Mouse (Mus musculus) CH12.LX (cell line): ENCODE data around the gene Anapc16.

Source experiments
- BHLHE40 ChIP-seq: IDR thresholded peaks from 2 replicates; pipeline ENCODE4 v1.6.1; 2011; ENCODE audit warnings: mild to moderate bottlenecking, low read depth, low read length, improper control_type of control experiment
- CTCF ChIP-seq, 2 experiments: IDR thresholded peaks in 1 of 2; conservative IDR thresholded peaks in 1 of 2; 2 replicates each; pipeline ENCODE4 v1.5.1; 2011 to 2012; ENCODE audit warnings: low read depth in 2 of 2, low read length in 2 of 2, improper control_type of control experiment in 1 of 2, inconsistent platforms in 1 of 2, mild to moderate bottlenecking in 1 of 2, moderate library complexity in 1 of 2
- JUN ChIP-seq: IDR thresholded peaks from 2 replicates; pipeline ENCODE4 v1.6.1; 2011; ENCODE audit warnings: low read depth, mild to moderate bottlenecking, low read length, improper control_type of control experiment, moderate library complexity; ENCODE audit not compliant: insufficient read depth
- MAFK ChIP-seq: IDR thresholded peaks from 2 replicates; pipeline ENCODE4 v1.6.1; 2011; ENCODE audit warnings: low read length, improper control_type of control experiment; ENCODE audit not compliant: insufficient replicate concordance
- MAZ ChIP-seq: IDR thresholded peaks from 2 replicates; pipeline ENCODE4 v1.6.1; 2012; ENCODE audit warnings: low read depth, mild to moderate bottlenecking, inconsistent platforms, low read length, improper control_type of control experiment, moderate library complexity
- MYC ChIP-seq: IDR thresholded peaks from 2 replicates; pipeline ENCODE4 v1.6.1; 2011; ENCODE audit warnings: low read depth, mild to moderate bottlenecking, improper control_type of control experiment, low read length
- POLR2A ChIP-seq: IDR thresholded peaks from 2 replicates; pipeline ENCODE4 v1.6.1; 2011; ENCODE audit warnings: low read depth, mild to moderate bottlenecking, improper control_type of control experiment, low read length
- POLR2AphosphoS2 ChIP-seq: IDR thresholded peaks from 2 replicates; pipeline ENCODE4 v1.6.1; 2011; ENCODE audit warnings: low read depth, low read length, improper control_type of control experiment
- ZC3H11A ChIP-seq: IDR thresholded peaks from 2 replicates; pipeline ENCODE4 v1.6.1; 2012; ENCODE audit warnings: low read depth, mild to moderate bottlenecking, inconsistent platforms, low read length, improper control_type of control experiment

GRCm38 (mm10) chr10:60016223-60016622 lies 13.3 kb upstream of the Anapc16 start:
- TF ChIP-seq MAFK (no peak), JUN (peak; percentile 55), CTCF (conservative IDR thresholded peaks at IDR 0.05 in 1 of 2, IDR thresholded peaks at IDR 0.05 in 1 of 2; ENCODE audit: low read depth in 2 of 2, low read length in 2 of 2) (no peak), BHLHE40 (no peak), MYC (no peak), MAZ (no peak), POLR2A (no peak), ZC3H11A (no peak), POLR2AphosphoS2 (no peak)
